Mouse (Mus musculus): ENCODE data around the gene Sft2d1.

DNA sequence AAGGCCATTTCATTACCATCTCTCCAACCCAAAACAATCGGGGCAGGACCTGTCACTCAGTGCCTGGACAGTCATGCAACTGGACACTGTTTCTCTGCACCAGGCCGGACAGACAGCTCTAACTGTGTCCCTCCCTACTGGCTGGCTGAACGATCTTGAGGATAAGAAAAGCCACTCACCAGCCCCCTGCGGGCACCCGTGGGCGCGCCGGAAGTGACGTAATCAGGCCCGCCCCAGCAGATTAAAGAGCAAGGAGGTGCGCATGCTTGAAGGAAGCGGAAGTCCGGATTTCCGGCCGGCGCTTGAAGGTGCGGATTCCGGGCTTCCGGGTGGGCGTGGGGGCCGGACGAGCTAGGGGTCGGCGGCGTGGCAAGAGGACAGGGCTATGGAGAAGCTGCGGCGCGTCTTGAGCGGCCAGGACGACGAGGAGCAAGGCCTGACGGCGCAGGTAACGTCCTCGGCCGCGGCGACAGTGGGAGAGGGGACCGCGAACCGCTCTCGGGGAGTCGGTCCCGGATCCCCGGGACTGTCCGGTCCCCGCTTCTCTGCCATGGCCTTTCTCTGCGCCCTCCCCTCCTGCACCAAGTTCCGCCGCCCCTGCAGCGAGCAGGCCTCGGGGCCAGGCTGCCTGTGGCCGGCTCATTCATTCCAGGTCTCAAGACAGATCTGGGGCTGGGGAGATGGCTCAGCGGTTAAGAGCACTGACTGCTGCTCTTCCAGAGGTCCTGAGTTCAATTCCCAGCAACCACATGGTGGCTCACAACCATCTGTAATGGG, at the start of gene Sft2d1:
- TF ChIP-seq CTCF (IDR thresholded peaks at IDR 0.05; ENCODE audit: insufficient read depth, low read length) (no peak), POLR2A (IDR thresholded peaks at IDR 0.05; ENCODE audit: borderline replicate concordance, extremely low read depth, low read depth, low read length) (peak; percentile 82; the same call in 1 of the 2 replicates)

Data from lung, adult 2 months (tissue).